Mouse (Mus musculus) cerebellum, adult 18-20 months (tissue): ENCODE data around the gene Slc48a1.

Experiments
- DNase-seq, 2 experiments: peaks; one replicate each; pipeline ENCODE4 v3.0.0; 2021

Gene Slc48a1

DNA sequence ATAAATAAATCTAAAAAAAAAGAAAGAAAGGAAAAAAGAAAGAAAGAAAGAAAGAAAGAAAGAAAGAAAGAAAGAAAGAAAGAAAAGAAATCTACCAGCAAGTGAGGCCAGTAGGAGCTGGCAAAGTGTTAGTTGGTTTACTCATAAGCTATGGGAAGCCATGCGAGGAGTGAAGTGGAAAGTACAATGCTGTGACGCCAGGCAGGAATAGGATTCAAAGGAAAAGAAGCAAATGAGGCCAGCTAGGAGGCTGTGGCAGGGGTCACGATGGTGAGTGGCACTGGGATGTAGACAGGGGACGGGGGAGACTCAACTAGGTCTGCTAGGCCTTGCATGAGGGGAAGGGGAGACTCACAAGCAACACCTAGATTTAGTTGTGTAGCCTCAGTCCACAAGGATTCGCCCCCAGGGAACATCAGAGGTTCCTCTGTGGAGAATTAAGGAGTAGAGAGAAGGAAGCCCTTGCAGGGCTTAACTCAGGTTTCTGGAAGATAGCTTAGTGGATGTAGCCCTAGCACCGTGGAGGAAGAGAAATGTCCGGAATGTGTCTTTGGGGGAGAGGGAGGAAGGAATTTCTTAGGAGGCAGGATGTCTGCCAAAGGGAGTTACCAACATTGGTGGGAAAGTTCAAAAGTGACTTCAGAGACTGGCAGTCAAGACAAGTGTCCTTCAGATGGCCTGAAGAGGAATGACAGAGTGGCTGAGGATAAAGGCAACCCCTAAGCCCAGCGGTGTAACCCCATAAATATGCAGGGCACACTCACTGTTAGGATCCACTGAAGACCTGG is at the start of gene Slc48a1:
Slc48a1 (plus strand) TSS at position 210 of the 788 bp plus-strand sequence.
- DNase-seq: no peak

DNA sequence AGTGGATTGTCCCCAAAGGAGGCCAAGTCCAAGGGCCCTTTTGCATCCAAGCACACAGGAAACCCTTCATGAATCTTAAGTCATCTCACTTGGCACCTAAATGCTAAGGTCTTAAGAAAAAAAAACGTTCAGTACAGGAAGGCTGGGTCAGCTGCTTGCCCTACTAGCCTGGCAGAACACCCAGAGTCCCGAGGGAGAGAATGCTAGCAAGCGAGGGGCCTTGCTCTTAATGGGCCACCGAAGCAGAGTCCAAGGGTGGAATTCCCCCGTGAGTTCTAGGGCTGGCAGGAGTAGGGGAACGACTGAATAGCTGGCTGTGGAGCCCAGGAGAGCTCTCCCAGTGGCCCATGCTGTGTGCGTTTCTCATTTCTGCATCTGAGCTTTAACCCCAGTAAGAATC is 49.5 kb upstream of the Slc48a1 start:
- peak in 1 of 2 experiments; percentile 16 for DNase-seq

DNA sequence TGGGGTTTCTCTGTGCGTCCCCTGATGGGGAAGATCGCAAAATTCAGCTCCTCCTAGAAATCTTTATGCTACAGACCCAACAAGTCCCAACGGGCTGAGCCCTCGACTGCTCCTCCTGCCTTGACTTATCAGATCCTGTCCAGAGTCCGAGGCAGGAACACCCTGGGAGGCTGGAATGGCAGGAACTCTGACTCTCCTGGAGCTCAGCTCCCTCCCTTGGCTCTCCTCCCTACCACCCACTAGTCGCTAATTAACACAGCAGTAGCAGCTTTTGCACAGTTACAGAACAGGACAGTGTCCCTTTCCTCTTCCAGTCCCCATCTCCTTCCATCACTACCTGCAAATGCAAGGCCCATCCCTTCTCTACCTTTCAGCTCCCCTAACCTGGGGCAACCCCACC is 48.0 kb upstream of the Slc48a1 start:
- no peak for DNase-seq

DNA sequence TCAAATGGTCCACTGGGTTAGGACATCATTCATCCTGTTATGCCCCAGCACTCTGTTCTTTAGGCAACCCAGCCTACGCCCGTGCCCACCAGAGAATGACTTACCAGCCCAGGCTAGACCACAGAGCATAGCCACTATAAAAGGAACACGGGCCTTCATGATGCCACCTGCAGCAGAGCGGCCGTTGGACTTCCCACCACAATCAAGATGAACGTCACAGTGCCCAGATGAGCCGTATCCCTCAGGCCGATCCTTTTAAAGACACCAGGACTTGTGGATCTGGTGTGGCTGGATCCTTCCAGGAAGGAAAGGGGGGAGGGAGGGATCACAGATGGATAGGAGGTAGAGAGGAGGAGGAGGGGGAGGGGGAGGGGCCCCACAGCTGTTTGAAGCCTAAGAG is 47.2 kb upstream of the Slc48a1 start, which contains the start of gene Endou:
Endou (minus strand) TSS at position 229 of the 400 bp plus-strand sequence.
- DNase-seq: no peak

DNA sequence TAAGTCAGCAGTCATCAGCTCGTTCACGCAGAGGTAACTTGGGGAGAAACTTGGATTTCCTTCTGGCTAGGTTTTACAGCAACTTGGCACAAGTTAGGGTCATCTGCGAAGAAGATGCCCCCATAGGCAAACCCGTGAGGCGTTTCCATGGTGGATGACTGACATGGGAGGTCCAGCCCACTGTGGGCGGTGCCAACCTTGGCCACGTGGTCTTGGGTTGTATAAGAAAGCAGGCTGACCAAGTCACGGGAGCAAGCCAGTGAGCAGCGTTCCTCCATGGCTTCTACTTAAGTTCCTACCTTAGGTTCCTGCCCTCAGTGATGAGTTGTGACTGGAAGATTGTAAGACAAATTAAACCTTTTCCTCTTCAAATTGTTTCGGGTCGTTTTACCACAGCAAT is 46.3 kb upstream of the Slc48a1 start:
- DNase-seq: no peak

DNA sequence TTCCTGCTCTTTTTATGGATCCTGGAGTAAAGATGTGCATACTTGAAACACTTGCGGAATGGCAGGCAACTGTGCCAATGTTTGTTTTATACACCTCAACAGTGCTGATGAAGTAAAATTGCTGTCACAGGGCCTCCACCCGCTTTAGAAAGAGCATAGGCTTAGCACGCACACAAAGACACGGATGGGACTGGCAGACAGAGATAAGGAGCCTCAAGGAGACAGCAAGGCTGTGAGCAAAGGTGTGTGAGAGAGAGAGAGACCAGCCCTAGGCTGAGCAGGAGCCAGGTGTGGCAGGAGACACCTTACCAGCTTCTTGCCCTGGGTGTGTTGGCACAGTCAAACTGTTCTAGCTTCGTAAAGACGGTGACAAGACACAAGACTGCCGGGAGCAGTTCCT is 39.4 kb upstream of the Slc48a1 start:
- no peak for DNase-seq

DNA sequence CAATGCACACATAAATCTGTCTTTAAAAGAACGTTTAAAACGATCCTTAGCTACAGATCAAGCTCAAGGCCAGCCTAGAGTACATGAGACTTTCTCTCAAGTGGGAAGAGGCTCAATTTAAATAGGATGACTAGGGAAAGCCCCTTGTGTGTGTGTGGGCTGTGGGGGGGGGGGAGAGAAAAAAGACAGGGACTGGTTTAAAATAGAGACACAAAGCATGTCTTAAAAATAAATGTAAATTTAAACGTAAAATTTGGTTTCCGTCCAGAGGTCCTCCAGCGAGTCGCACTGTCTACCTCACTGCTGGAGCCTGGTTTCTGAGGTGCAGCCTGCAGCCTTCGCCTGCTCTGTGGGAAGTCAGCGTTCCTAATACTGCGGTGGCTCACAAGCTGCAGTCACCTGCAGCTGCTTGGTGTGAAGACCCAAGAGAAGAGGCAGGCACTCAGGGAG is 38.0 kb upstream of the Slc48a1 start:
- DNase-seq: no peak

DNA sequence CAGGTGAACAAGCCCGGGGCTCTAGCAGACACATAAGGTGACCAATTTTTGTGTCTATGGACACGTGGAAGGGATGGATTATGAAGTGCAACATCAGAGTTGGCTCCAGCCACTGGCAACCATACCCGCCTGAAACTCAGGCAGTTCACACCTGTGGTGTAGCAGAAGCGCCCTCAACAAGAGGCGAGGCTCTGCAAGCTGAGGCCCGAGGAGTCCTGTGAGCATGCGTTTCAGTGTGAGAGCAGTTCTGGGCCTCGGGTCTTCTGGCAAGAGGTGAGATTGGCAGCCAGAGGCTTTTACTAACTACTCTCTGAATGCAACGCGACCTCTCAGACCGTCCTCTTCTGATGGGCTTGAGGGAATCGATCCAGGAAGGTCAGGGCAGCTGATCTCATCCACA is 36.7 kb upstream of the Slc48a1 start:
- no peak for DNase-seq

DNA sequence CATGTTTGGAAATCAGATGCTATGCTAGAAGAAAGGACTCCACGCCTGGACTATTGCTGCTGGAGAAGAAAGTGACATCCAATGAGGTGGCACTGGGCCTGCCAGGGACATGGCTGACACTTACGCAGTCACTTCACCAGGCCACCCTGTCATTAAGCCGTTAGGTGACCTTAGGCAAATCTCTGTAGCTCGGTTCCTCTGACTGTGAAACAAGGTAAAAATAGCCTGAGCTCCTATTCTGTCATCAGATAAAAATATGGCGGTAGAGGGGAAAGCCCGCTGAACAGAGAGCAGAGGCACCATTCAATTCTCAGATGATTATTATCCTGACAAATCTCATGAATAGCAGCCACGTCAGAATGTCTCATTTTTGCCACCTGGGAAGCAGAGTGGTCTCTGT is 36.2 kb upstream of the Slc48a1 start:
- DNase-seq: no peak

DNA sequence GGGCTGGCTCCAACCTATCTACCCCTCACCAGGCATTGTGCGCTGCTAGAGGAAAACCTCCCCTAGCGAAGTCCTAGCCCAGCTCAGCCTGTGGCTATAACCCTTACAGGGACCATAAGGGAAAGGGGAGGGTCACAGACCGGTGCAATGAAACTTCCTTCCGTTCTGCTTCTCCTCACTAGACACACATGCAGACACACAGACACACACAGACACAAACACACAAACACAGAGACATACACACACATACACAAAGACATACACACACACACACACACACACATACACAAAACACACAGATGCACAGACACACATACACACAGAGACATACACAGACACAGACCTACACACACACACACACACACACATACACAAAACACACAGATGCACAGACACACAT is 35.7 kb upstream of the Slc48a1 start:
- DNase-seq: no peak

DNA sequence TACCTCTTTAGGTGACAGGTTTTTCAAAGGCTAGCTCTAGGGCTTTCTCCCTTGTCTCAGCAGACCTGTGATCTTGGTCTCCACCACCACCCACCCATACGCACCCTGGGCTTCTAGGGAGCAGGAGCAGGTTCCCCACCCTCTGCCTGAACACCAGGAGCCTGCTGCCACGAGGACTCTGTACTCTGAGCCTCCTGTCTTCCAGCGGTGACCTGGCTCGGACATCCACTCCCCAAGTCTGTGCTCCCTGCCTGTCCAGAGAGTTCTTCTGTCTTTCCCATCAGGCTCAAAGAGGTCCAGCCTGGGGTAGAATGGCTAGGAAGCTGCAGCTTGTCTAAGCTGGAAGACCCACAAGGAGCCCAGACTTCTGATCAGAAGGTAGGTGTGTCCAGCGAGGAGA is 35.1 kb upstream of the Slc48a1 start:
- DNase-seq: no peak

DNA sequence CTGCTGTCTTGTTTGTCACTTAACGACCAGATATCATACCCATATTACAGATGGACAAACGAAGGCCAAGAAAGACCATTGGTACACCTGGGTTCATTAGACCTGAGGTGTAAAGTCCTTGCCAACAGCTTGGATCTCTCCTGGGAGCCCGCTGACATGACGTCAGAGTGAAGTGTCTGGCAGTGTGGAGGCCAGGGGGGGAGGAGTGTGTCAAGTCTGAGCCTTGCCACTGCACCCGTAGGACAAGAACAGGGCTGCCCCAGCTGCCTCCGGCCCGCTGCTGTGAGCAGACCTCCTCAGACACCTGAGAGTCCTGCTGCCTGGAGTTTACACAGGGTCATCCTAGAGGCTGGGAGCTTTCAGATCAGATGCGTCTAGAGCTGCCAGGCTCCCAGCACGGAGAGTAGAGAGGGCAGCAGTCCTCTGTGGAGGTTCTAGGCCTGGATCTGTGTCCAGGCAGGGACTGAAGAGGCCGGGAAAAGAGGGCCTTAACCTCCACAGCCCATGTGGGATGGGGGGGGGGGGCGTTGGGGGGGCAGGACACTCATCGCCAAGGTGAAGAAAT is 34.3 kb upstream of the Slc48a1 start:
- no peak for DNase-seq

DNA sequence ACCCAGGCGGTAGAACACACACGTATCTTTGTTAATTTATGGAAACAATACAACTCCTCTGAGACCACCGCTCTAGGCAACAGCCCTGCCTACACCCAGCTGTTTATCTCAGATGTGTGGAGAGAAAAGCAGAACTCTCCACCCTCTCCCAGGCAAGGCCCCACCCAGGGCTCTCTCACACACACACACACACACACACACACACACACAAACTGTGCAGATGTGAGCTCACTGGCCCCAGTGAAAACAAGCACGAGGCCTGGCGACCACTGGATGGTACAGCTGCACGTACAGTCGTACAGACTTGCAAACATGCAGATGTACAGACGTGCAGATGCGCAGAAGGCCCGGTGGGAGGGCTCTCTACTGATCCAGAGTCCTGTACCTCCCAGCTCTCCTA is 33.4 kb upstream of the Slc48a1 start:
- DNase-seq: no peak

DNA sequence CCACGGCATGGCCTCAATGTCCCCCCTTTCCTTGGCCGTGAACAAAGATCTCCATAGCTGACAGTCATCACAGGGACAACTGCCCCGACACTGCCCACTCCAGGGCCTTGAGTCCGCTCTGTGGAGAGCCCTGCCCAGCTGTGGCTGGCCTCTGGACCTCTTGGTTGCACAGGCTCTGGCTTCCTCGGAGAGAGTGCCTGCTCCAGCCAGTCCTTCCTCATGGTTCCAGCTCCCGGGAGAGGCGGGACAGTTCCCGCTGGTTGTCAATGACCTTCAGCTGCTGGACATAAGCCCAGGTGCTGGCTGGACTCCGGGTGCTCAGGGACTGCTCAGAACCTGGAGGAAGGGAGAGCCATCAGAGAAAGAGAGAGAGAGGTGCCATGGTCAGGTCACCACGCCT is 33.0 kb upstream of the Slc48a1 start:
- no peak for DNase-seq

DNA sequence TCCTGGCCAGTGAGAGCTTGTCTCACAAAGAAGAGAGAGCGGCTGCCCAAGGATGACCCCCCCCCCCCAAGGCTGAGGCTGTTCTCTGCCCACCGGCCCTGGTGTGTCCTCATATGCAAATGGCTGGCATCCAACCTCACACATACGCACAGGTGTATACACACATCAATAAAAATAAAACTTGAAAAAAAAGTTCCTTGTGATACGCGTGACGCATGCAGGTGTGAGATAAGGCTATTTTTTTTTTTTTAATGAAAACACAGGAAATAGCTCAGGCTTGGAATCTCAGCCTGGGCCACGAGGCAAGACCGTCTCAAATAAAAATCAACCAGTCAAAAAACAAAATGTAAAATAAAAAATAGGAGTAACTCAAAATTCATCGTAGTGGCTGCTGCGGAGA is 32.0 kb upstream of the Slc48a1 start:
- no peak for DNase-seq

DNA sequence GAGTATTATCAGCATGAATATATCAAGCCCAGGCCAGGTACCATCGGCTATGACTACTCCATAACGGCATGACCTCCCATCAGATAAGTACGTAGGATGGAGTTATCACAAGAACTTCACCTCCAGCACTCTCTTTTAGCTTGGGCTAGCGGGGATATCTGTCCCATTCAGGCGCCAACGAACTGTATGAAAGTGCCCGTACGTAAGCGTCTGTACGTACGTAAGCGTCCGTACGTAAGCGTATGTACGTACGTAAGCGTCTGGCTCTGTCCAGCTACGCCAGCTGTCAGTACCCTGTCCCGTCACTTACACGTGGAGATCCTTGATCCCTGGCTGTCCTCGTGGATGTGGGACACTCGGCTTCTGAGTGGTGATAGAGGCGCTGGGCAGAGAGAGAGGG is 31.6 kb upstream of the Slc48a1 start:
- DNase-seq: no peak

DNA sequence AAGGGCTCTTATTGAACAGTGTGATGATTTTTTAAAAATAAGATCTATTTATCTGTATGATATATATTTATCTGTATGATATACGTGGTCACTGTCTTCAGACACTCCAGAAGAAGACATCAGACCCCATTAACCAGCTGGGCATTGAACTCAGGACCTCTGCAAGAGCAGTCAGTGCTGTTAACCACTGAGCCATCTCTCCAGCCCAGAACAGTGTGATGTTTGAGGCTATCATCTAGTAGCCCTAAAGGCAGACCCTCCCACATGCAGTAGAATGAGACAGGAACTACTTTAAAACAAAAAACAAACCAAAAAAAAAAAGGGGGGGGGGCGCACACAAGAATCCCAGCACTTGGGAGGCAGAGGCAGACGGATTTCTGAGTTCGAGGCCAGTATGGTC is 30.8 kb upstream of the Slc48a1 start:
- DNase-seq: no peak

DNA sequence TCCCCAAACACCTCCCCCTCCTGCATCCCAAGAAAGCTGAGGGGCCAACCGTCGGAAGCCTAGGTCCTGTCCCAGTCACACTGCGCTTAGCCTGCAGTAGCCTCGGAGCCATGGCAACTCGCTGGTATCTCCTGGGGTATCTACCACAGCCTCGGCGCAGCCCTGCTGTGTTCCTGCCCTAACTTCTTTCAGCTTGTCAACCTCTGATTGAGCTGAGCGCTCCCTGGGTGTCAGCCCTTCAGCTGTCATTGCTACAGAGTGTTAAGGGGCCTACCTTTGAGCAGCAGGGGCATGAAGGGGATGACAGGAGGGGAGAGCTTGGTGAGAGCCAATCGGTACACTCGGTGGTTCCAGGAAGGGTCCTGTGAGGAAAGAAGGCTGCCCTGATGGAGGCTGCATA is 30.0 kb upstream of the Slc48a1 start:
- DNase-seq: no peak

DNA sequence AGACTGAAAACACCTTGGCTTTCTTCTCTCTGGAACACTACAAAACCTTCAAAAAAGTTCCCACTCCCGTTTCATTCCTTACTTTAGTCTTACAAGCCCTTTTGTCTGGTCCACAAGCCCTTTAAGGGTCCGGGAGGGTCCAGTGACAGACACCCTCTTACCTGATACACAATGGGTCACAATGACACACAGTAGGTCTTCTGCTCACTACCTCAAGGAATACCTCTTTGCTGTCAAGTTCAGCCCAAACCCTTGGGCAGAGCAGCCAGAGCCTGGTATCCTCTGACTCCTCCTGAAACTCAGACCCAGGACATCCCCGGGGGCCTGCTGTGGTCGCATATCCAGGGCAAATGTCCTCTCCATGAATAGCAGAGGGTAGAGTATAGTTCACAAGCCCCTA is 29.4 kb upstream of the Slc48a1 start:
- no peak for DNase-seq

DNA sequence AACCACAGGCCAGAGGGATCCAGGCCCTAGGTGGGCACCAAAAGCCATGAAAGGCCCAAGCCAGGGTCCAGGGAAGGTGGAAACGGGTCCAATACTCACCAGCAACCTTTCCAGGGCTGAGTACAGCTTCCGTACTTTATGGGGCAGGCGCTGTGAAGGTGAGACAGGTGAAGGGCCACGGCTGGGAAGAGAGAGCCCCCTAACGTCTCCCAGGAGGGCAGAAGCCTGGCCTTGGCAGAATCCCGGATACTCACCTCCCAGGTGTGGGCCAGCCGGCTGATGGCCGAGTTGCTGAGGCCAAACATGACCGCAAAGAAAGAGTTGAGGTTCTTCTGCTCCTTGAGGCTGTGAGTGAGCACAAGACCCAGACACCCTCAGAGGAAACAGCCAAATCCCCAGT is 28.9 kb upstream of the Slc48a1 start:
- no peak for DNase-seq

DNA sequence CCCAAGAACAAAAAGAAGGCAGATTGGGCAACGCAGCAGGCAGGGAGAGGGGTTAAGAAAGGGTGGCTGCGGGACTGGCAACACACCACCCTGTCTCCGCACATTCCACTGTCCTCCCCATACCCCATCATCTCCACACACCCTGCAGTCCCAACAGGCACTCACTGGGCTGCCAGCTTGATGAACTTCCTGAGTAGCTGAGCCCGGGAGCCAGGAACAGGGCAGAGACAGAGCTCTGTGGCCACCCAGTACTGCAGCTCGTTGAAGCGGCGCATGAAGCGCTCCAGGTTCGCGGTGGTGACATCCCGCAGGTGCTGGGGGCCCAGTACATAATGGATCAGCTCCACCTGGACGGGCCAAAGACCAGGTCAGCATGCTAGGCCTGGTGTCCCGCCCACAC is 28.5 kb upstream of the Slc48a1 start:
- no peak for DNase-seq

DNA sequence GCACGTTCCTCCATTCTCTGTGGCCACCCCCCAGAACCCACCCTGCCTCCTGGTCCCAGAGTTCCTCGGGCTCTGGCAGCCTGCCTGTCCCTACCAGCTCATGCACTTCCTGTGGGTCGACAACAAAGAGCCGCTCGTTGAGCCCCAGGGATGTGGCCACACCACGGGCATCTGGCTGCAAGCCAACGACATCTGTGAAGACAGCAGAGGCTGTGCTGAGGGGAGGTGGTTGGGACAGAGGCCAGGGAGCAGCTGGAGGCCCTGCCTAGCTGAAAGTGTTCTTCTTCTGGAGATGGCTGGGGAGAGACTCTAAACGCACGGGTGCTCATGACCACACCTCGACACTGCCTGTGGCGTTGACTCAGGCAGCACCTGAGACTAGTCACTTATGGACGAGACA is 27.6 kb upstream of the Slc48a1 start:
- DNase-seq: peak; percentile 35 to 46

DNA sequence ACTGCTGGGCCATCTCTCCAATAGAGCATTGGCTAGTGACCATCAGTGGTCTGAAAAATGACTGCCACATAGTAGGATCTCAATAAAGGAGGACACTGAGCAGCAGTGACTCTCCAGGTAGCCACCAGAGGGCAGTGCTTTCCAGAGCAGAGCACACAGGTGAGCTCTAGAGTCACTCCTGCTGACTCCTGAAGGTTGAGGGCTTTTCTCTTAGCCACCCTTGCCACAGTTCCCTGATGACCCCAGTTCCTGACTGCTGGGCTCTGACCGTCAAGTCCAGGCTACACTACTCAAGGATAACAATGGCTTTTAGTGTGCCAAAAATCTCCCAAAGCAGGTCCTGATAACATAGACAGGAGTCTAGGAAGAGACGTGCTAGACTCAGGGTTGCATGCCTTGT is 26.6 kb upstream of the Slc48a1 start:
- peak in 1 of 2 experiments; percentile 20 for DNase-seq

DNA sequence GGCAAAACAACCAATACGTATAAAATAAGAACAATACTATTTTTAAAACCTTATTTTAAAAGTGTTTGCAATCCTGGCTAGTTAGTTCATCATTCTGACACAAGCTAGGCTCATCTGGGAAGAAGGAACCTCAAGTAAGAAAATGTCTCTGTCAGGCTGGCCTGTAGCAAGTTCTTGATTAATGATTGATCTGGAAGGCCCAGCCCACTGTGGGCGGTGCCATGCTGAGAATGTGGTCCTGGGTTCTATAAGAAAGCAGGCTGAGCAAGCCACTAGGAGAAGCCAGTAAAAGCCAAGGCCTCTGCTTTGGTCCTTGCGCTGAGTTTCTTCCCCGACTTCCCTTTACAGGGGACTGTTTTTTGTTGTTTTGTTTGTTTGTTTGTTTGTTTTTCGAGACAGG is 25.8 kb upstream of the Slc48a1 start:
- DNase-seq: no peak

DNA sequence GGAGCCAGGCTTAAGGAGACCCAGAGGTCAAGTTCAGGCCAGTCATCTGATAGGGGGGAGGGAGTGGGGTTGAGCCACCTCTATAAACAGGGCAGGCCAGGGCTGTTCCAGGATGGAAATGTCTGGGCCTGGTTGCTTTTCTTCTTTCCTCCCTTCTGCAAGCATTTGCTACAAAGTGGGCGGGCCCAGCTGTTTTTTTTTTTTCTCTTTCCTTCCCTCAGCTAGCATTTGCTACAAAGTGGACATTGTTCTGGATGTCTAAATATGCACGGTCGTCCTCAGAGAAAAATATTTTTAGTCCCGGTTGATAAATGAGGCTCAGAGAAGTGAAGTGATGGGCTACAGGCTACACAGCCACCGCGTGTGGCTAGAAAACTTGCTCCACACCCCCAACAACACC is 23.8 kb upstream of the Slc48a1 start:
- DNase-seq: no peak
